Mouse (Mus musculus): ENCODE data around the gene Rnf220.

GRCm38 (mm10) chr4:117302027-117302806 is 194.6 kb downstream of the Rnf220 start:
- TF ChIP-seq POLR2A (IDR thresholded peaks at IDR 0.05; ENCODE audit: low read depth, low read length) (no peak), CTCF (IDR thresholded peaks at IDR 0.05; ENCODE audit: extremely low read depth, insufficient read depth, insufficient read length, insufficient replicate concordance) (no peak)
